Mouse (Mus musculus) spleen, postnatal 10 days (tissue): Measurements from ENCODE around the gene Gfpt2.

Source experiments
- DNase-seq, 2 experiments: peaks; one replicate each; pipeline ENCODE4 v3.0.0; 2021 to 2022; ENCODE audit warnings: low spot score in 2 of 2

Gfpt2 gene

DNA sequence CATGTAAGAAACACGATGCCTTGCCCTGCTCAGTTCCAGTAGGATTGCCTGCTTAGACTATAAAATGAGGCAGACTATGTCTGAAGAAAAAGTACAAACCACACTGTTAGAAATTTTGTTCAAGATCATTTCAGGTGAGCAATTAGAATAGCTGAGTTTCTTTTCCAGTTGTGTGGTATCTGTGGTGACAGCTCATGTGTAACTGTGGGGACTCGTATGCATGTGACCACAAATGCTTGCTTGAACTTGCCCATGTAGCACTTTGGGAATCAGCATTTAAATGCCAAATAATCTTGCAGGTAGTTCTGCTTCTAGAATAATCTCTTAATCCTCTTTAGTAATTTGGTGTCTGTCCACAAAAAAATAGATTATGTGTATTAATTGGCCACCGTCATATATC is 89.4 kb downstream of the Gfpt2 start:
- DNase-seq: no peak
